Mouse (Mus musculus) olfactory bulb, adult 2 months (tissue): ENCODE measurements around the gene Mdm4.

Experiments used
- CTCF ChIP-seq: fragments of 200-500 bp; IDR thresholded peaks from 2 replicates; pipeline ENCODE4 v1.5.1; 2012; ENCODE audit warnings: low read depth, mild to moderate bottlenecking, low read length, moderate library complexity; ENCODE audit not compliant: insufficient read depth
- POLR2A ChIP-seq: fragments of 200-500 bp; IDR thresholded peaks from 2 replicates; pipeline ENCODE4 v1.6.1; 2012; ENCODE audit warnings: mild to moderate bottlenecking, low read depth, low read length, moderate library complexity; ENCODE audit not compliant: insufficient read depth

- TF ChIP-seq CTCF (no peak), POLR2A (no peak)
Measured at GRCm38 (mm10) chr1:133059592-133059991, 29.2 kb upstream of the Mdm4 start.
